Mouse (Mus musculus): ENCODE measurements around the gene Cox19. TPM values are rescaled to one million over a fixed set of nuclear protein-coding genes. Genes with fewer than 3 reads are reported as not detected.

The Cox19 gene
- polyA plus RNA-seq, 1 experiment from 2014 or later = 147 TPM

GRCm38 (mm10) chr5:139378986-139379629, 27.9 kb upstream of the Cox19 start:
- no peaks in the 10 kb centered on the region for H3K9me3 ChIP-seq
- H3K4me1 ChIP-seq (replicated peaks) = peaks cover 64% of the 10 kb centered on the region
- WGBS = 43% methylated on average over 21 of the region's 21 CpGs
- peak overlapping the region; percentile 87 for H3K27ac ChIP-seq
- peak; percentile 58 for DNase-seq (ENCODE audit: low spot score)
- peak overlapping the region; percentile 9; the same call in 1 of the 2 replicates for H3K4me3 ChIP-seq
- no peaks in the 10 kb centered on the region for H3K36me3 ChIP-seq
- H3K27me3 ChIP-seq (ENCODE audit: insufficient read depth, poor library complexity, severe bottlenecking) = 0 out of 2 replicates have a peak, but pooled peaks cover 3% of the 10 kb centered on the region

- 0 out of 2 replicates have a peak, but pooled peaks cover 3% of the 10 kb centered on the region for H3K27me3 ChIP-seq (ENCODE audit: insufficient read depth, poor library complexity, severe bottlenecking)
- H3K9me3 ChIP-seq = no peaks in the 10 kb centered on the region
- peak overlapping the region; percentile 71 for H3K27ac ChIP-seq
- no peak for DNase-seq (ENCODE audit: low spot score)
- WGBS = 94% methylated on average over 7 of the region's 7 CpGs
- no peak overlapping the region for H3K4me3 ChIP-seq
- no peaks in the 10 kb centered on the region for H3K36me3 ChIP-seq
- peaks cover 63% of the 10 kb centered on the region for H3K4me1 ChIP-seq (replicated peaks)
These were observed 27.0 kb upstream of the Cox19 start for GRCm38 (mm10) chr5:139378271-139378556.

GRCm38 (mm10) chr5:139377468-139378270, 26.5 kb upstream of the Cox19 start, which contains the start of gene Gpr146:
Gpr146 (plus strand) TSS chr5:139377697.
- no peaks in the 10 kb centered on the region for H3K9me3 ChIP-seq
- H3K4me3 ChIP-seq = no peak within 1 kb of the TSS
- 0 out of 2 replicates have a peak, but pooled peaks cover 3% of the 10 kb centered on the region for H3K27me3 ChIP-seq (ENCODE audit: insufficient read depth, poor library complexity, severe bottlenecking)
- H3K36me3 ChIP-seq = no peaks in the 10 kb centered on the region
- 77% methylated on average over 18 of the region's 18 CpGs for WGBS
- H3K4me1 ChIP-seq (replicated peaks) = peaks cover 63% of the 10 kb centered on the region
- no peak for DNase-seq (ENCODE audit: low spot score)
- H3K27ac ChIP-seq = peak within 1 kb of the TSS; percentile 87

GRCm38 (mm10) chr5:139374841-139375240, 23.6 kb upstream of the Cox19 start:
- H3K4me1 ChIP-seq (replicated peaks) = peaks cover 66% of the 10 kb centered on the region
- no peaks in the 10 kb centered on the region for H3K36me3 ChIP-seq
- H3K9me3 ChIP-seq = no peaks in the 10 kb centered on the region
- DNase-seq (ENCODE audit: low spot score) = no peak
- WGBS = 88% methylated on average over 2 of the region's 2 CpGs
- no peak overlapping the region for H3K4me3 ChIP-seq
- no peaks in the 10 kb centered on the region for H3K27me3 ChIP-seq (ENCODE audit: insufficient read depth, poor library complexity, severe bottlenecking)
- H3K27ac ChIP-seq = no peak overlapping the region

GRCm38 (mm10) chr5:139373889-139374444, 22.7 kb upstream of the Cox19 start:
- peaks cover 65% of the 10 kb centered on the region for H3K4me1 ChIP-seq (replicated peaks)
- H3K27me3 ChIP-seq (ENCODE audit: insufficient read depth, poor library complexity, severe bottlenecking) = no peaks in the 10 kb centered on the region
- no peaks in the 10 kb centered on the region for H3K36me3 ChIP-seq
- H3K27ac ChIP-seq = 0 out of 2 replicates have a peak overlapping the region, but pooled peaks have one; percentile 23
- H3K4me3 ChIP-seq = no peak overlapping the region
- no peaks in the 10 kb centered on the region for H3K9me3 ChIP-seq
- DNase-seq (ENCODE audit: low spot score) = no peak
- 84% methylated on average over 6 of the region's 6 CpGs for WGBS

- no peak for DNase-seq (ENCODE audit: low spot score)
These were observed 21.9 kb upstream of the Cox19 start for GRCm38 (mm10) chr5:139373126-139373525.

GRCm38 (mm10) chr5:139371631-139372401, 20.6 kb upstream of the Cox19 start:
- DNase-seq (ENCODE audit: low spot score) = peak; percentile 93
- H3K4me3 ChIP-seq = peak overlapping the region; percentile 76
- peaks cover 53% of the 10 kb centered on the region for H3K4me1 ChIP-seq (replicated peaks)
- H3K27me3 ChIP-seq (ENCODE audit: insufficient read depth, poor library complexity, severe bottlenecking) = no peaks in the 10 kb centered on the region
- H3K9me3 ChIP-seq = no peaks in the 10 kb centered on the region
- H3K36me3 ChIP-seq = no peaks in the 10 kb centered on the region
- 2% methylated on average over 39 of the region's 39 CpGs for WGBS
- peak overlapping the region; percentile 98 for H3K27ac ChIP-seq

More at GRCm38 (mm10) chr5:139373126-139373525, 21.9 kb upstream of the Cox19 start:
- Histone ChIP-seq H3K4me1 (replicated peaks) (peaks cover 63% of the 10 kb centered on the region), H3K36me3 (no peaks in the 10 kb centered on the region), H3K4me3 (no peak overlapping the region), H3K27me3 (ENCODE audit: insufficient read depth, poor library complexity, severe bottlenecking) (no peaks in the 10 kb centered on the region), H3K9me3 (no peaks in the 10 kb centered on the region), H3K27ac (no peak overlapping the region)
- 82% methylated on average over 3 of the region's 3 CpGs for WGBS

- Histone ChIP-seq H3K36me3 (no peaks in the 10 kb centered on the region), H3K4me1 (replicated peaks) (peaks cover 60% of the 10 kb centered on the region), H3K27me3 (ENCODE audit: insufficient read depth, poor library complexity, severe bottlenecking) (no peaks in the 10 kb centered on the region), H3K4me3 (peak overlapping the region; percentile 76), H3K27ac (peak overlapping the region; percentile 98), H3K9me3 (no peaks in the 10 kb centered on the region)
- DNase-seq (ENCODE audit: low spot score) = no peak
- WGBS = 63% methylated on average over 5 of the region's 5 CpGs
These were observed 19.9 kb upstream of the Cox19 start for GRCm38 (mm10) chr5:139371118-139371517.

- H3K4me1 ChIP-seq (replicated peaks) = peaks cover 68% of the 10 kb centered on the region
- H3K9me3 ChIP-seq = no peaks in the 10 kb centered on the region
- no peaks in the 10 kb centered on the region for H3K36me3 ChIP-seq
- H3K27me3 ChIP-seq (ENCODE audit: insufficient read depth, poor library complexity, severe bottlenecking) = no peaks in the 10 kb centered on the region
- no peak for DNase-seq (ENCODE audit: low spot score)
- 0 out of 2 replicates have a peak overlapping the region, but pooled peaks have one; percentile 2 for H3K4me3 ChIP-seq
- WGBS = 84% methylated on average over 6 of the region's 6 CpGs
- H3K27ac ChIP-seq = peak overlapping the region; percentile 35; the same call in 1 of the 2 replicates
These were observed 19.1 kb upstream of the Cox19 start for GRCm38 (mm10) chr5:139370336-139370735.

GRCm38 (mm10) chr5:139368638-139369320, 17.6 kb upstream of the Cox19 start:
- DNase-seq (ENCODE audit: low spot score) = no peak
- Histone ChIP-seq H3K4me3 (no peak overlapping the region), H3K9me3 (no peaks in the 10 kb centered on the region), H3K27me3 (ENCODE audit: insufficient read depth, poor library complexity, severe bottlenecking) (no peaks in the 10 kb centered on the region), H3K27ac (no peak overlapping the region), H3K36me3 (peaks cover under 1% of the 10 kb centered on the region; the same call in 1 of the 2 replicates), H3K4me1 (replicated peaks) (peaks cover 76% of the 10 kb centered on the region)
- WGBS = 90% methylated on average over 11 of the region's 11 CpGs

- Histone ChIP-seq H3K36me3 (peaks cover 5% of the 10 kb centered on the region), H3K4me3 (no peak overlapping the region), H3K4me1 (replicated peaks) (peaks cover 74% of the 10 kb centered on the region), H3K27me3 (ENCODE audit: insufficient read depth, poor library complexity, severe bottlenecking) (no peaks in the 10 kb centered on the region), H3K27ac (peak overlapping the region; percentile 2; the same call in 1 of the 2 replicates), H3K9me3 (no peaks in the 10 kb centered on the region)
- DNase-seq (ENCODE audit: low spot score) = no peak
- WGBS = 91% methylated on average over 4 of the region's 4 CpGs
These were observed 16.8 kb upstream of the Cox19 start for GRCm38 (mm10) chr5:139367884-139368458.

Data from hindbrain, embryonic 10.5 days (tissue).